Mouse (Mus musculus) adrenal gland, adult (tissue): ENCODE results near the gene Cypt2.
"Not testable (repeated sequence)": the region's sequence is repeated elsewhere in the genome, so short reads cannot be mapped to it uniquely, and the experiment has no call there.

Source experiments
- DNase-seq, 2 experiments: peaks; one replicate each; pipeline ENCODE4 v3.0.0; 2022 to 2023; ENCODE audit warnings: low spot score in 1 of 2; ENCODE audit not compliant: inconsistent age in 2 of 2

Cypt2 gene

GRCm38 (mm10) chrX:105499472-105499871, at the start of gene Cypt2:
Gene Cypt2 (plus strand): TSS chrX:105499772.
- DNase-seq, result not testable (repeated sequence)

DNA sequence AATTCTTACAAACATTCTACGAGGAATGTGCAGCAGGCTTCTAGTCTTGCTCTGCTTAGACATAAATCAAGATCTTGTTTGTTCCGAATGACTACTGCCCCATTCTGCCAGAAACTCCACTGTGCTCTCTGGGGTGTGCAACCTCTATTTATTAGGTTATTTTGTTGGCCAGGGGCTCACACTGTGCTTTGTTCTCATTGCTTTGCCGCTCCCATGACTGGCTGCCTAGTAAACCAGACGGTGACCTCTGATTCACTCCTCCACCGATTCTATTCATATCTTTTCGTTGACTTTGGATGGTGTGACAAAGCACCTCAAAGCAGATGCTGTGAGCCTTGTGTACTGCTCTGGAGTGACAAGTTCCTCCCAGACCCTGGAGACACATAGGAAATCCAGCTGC, 46.7 kb downstream of the Cypt2 start:
- no peak for DNase-seq
